Comparison of ENCODE assay signal across 29 mouse cellular contexts in genomic region chr10:8134398-8134797, GRCm38 (mm10).
DNase-seq lines count a peak whose midpoint lies in the region; ATAC-seq lines count a peak whose summit lies in the region.
"Had no signal": no experiment of that assay in that cellular context is flagged by ENCODE, and none has a peak within 500 bp of the region (broad histone marks: within the 10 kb centered on the region; RNA-seq: fewer than 3 reads in every experiment).

No protein-coding gene starts in this region.

- H3K4me2 ChIP-seq in heart, embryonic 12.5 days: no peak overlapping the region
- H3K4me2 ChIP-seq in lung, embryonic 15.5 days: no peak overlapping the region
- H3K4me2 ChIP-seq: embryonic facial prominence, embryonic 12.5 days; forebrain, embryonic 15.5 days; intestine, embryonic 15.5 days; liver, embryonic 12.5 days; neural tube, embryonic 13.5 days had no signal

- no peak for DNase-seq in heart, embryonic 10.5 days (ENCODE audit: low spot score)
- no peak for DNase-seq in lung, postnatal 36 days
- no peak for DNase-seq in embryonic facial prominence, embryonic 10.5 days (ENCODE audit: low spot score)
- no peak for DNase-seq in limb, embryonic 10.5 days (ENCODE audit: low spot score)
- DNase-seq in retina, postnatal 1 day: no peak
- DNase-seq: B cell, adult 2 months; cerebellum, adult 11 months; cerebellum, postnatal 10 days; gastrocnemius, postnatal 14 days; heart, adult 2 months; kidney, adult 8-10 months; kidney, postnatal 10 days; lung, adult 2 months; right cerebral cortex, adult 18-20 months; right cerebral cortex, postnatal 4 days; thymus, postnatal 14 days had no signal

- no peak overlapping the region for H3K4me3 ChIP-seq in heart, embryonic 10.5 days
- no peak overlapping the region for H3K4me3 ChIP-seq in heart, embryonic 12.5 days
- no peak overlapping the region for H3K4me3 ChIP-seq in lung, embryonic 15.5 days
- no peak overlapping the region for H3K4me3 ChIP-seq in embryonic facial prominence, embryonic 10.5 days
- H3K4me3 ChIP-seq in limb, embryonic 10.5 days: no peak overlapping the region
- H3K4me3 ChIP-seq: embryonic facial prominence, embryonic 12.5 days; forebrain, embryonic 15.5 days; heart, adult 2 months; hindbrain, embryonic 15.5 days; intestine, embryonic 15.5 days; liver, embryonic 12.5 days; myocyte; neural tube, embryonic 13.5 days had no signal

- peak overlapping the region; percentile 56; the same call in 1 of the 2 replicates for H3K27ac ChIP-seq in heart, embryonic 10.5 days
- no peak overlapping the region for H3K27ac ChIP-seq in heart, embryonic 12.5 days (ENCODE audit: poor library complexity, severe bottlenecking)
- peak overlapping the region; percentile 60; the same call in 1 of the 2 replicates for H3K27ac ChIP-seq in lung, embryonic 15.5 days
- H3K27ac ChIP-seq in embryonic facial prominence, embryonic 10.5 days (replicated peaks): peak overlapping the region; percentile 76
- peak overlapping the region; percentile 56 for H3K27ac ChIP-seq in limb, embryonic 10.5 days
- H3K27ac ChIP-seq: embryonic facial prominence, embryonic 12.5 days; forebrain, embryonic 15.5 days; heart, adult 2 months; hindbrain, embryonic 15.5 days; intestine, embryonic 15.5 days; liver, embryonic 12.5 days; neural tube, embryonic 13.5 days had no signal

- no peaks in the 10 kb centered on the region for H3K27me3 ChIP-seq in heart, embryonic 10.5 days (ENCODE audit: insufficient read depth, poor library complexity, severe bottlenecking)
- H3K27me3 ChIP-seq in heart, embryonic 12.5 days (replicated peaks): no peaks in the 10 kb centered on the region
- no peaks in the 10 kb centered on the region for H3K27me3 ChIP-seq in lung, embryonic 15.5 days
- 0 out of 2 replicates have a peak, but pooled peaks cover 4% of the 10 kb centered on the region for H3K27me3 ChIP-seq in embryonic facial prominence, embryonic 10.5 days (replicated peaks; ENCODE audit: low read depth, poor library complexity, severe bottlenecking)
- H3K27me3 ChIP-seq in limb, embryonic 10.5 days (ENCODE audit: low read depth, poor library complexity, severe bottlenecking): no peaks in the 10 kb centered on the region
- H3K27me3 ChIP-seq: CH12.LX; embryonic facial prominence, embryonic 12.5 days; forebrain, embryonic 15.5 days; hindbrain, embryonic 15.5 days; intestine, embryonic 15.5 days; liver, embryonic 12.5 days; neural tube, embryonic 13.5 days; Patski had no signal

- no peak overlapping the region for H3K9ac ChIP-seq in heart, embryonic 12.5 days
- no peak overlapping the region for H3K9ac ChIP-seq in lung, embryonic 15.5 days
- H3K9ac ChIP-seq: embryonic facial prominence, embryonic 12.5 days; forebrain, embryonic 15.5 days; hindbrain, embryonic 15.5 days; intestine, embryonic 15.5 days; liver, embryonic 12.5 days; neural tube, embryonic 13.5 days had no signal

- peaks cover 50% of the 10 kb centered on the region for H3K4me1 ChIP-seq in heart, embryonic 10.5 days
- peaks cover 59% of the 10 kb centered on the region for H3K4me1 ChIP-seq in heart, embryonic 12.5 days (replicated peaks)
- peaks cover 42% of the 10 kb centered on the region for H3K4me1 ChIP-seq in lung, embryonic 15.5 days
- peaks cover 44% of the 10 kb centered on the region for H3K4me1 ChIP-seq in embryonic facial prominence, embryonic 10.5 days
- H3K4me1 ChIP-seq in limb, embryonic 10.5 days: peaks cover 29% of the 10 kb centered on the region

- no peaks in the 10 kb centered on the region for H3K9me3 ChIP-seq in heart, embryonic 10.5 days
- H3K9me3 ChIP-seq in heart, embryonic 12.5 days (replicated peaks): no peaks in the 10 kb centered on the region
- H3K9me3 ChIP-seq in lung, embryonic 15.5 days: no peaks in the 10 kb centered on the region
- H3K9me3 ChIP-seq in embryonic facial prominence, embryonic 10.5 days: no peaks in the 10 kb centered on the region
- H3K9me3 ChIP-seq in limb, embryonic 10.5 days (replicated peaks): no peaks in the 10 kb centered on the region
- H3K9me3 ChIP-seq: embryonic facial prominence, embryonic 12.5 days; forebrain, embryonic 15.5 days; G1E; hindbrain, embryonic 15.5 days; intestine, embryonic 15.5 days; liver, embryonic 12.5 days; neural tube, embryonic 13.5 days had no signal

- no peaks in the 10 kb centered on the region for H3K36me3 ChIP-seq in heart, embryonic 10.5 days
- H3K36me3 ChIP-seq in heart, embryonic 12.5 days: no peaks in the 10 kb centered on the region
- H3K36me3 ChIP-seq in lung, embryonic 15.5 days: no peaks in the 10 kb centered on the region
- H3K36me3 ChIP-seq in embryonic facial prominence, embryonic 10.5 days (replicated peaks): no peaks in the 10 kb centered on the region
- no peaks in the 10 kb centered on the region for H3K36me3 ChIP-seq in limb, embryonic 10.5 days
- H3K36me3 ChIP-seq: embryonic facial prominence, embryonic 12.5 days; forebrain, embryonic 15.5 days; G1E; hindbrain, embryonic 15.5 days; intestine, embryonic 15.5 days; liver, embryonic 12.5 days; neural tube, embryonic 13.5 days had no signal

- 89% methylated on average over 1 of the region's 1 CpGs for WGBS in heart, embryonic 10.5 days
- 91% methylated on average over 1 of the region's 1 CpGs for WGBS in heart, embryonic 12.5 days
- WGBS in lung, embryonic 15.5 days: 92% methylated on average over 1 of the region's 1 CpGs
- WGBS in embryonic facial prominence, embryonic 10.5 days: 97% methylated on average over 1 of the region's 1 CpGs
- WGBS in limb, embryonic 10.5 days: 92% methylated on average over 1 of the region's 1 CpGs

- ATAC-seq in heart, embryonic 12.5 days (ENCODE audit: insufficient number of reproducible peaks, low FRiP score): no peak
- ATAC-seq in lung, embryonic 15.5 days (ENCODE audit: borderline replicate concordance, extremely low read depth, low FRiP score, low TSS enrichment): no peak
- no peak for ATAC-seq in megakaryocyte, adult 5-6 weeks (ENCODE audit: poor library complexity, severe bottlenecking)
- ATAC-seq: forebrain, embryonic 15.5 days; intestine, embryonic 15.5 days; liver, embryonic 12.5 days; Patski had no signal
